Mouse (Mus musculus): ENCODE data around the gene Slc25a21.

DNA sequence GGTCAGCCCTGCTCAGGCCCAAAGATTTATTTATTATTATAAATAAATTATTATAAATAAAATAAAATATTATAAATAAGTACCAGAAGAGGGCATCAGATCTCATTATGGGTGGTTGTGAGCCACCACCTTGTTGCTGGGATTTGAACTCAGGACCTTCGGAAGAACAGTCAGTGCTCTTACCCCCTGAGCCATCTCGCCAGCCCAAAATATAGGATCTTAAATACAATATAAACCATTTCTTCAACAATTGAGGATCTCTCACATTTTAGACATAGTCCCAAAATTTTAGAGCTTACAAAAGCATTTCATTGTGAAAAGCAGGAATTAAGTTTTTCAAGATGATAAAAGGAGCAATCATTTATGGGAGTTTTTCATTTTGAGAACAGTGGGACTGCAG is 2.2 kb upstream of the Slc25a21 start:
- TF ChIP-seq CTCF (IDR thresholded peaks at IDR 0.05; ENCODE audit: control insufficient read depth, insufficient read depth, low read length) (no peak), POLR2A (IDR thresholded peaks at IDR 0.05; ENCODE audit: borderline replicate concordance, control insufficient read depth, low read depth, low read length) (no peak)

Measured in bone marrow, adult 2 months (tissue).